Mouse (Mus musculus) midbrain, embryonic 14.5 days (tissue): ENCODE results near the gene Anapc16. TPM values are rescaled to one million over a fixed set of nuclear protein-coding genes. Genes with fewer than 3 reads are reported as not detected.

ENCODE experiments used
- ATAC-seq: fragments of 200-750 bp; cut with Nextera tagmentation; 2 replicates; pipeline ENCODE4 v1.8.0; 2017; ENCODE audit warnings: moderate number of reproducible peaks, moderate library complexity; ENCODE audit not compliant: low FRiP score, low TSS enrichment
- DNase-seq: peaks from one replicate; pipeline ENCODE4 v3.0.0-alpha.2; 2015
- H3K27ac ChIP-seq: fragments of 300-500 bp; sonication (generic); replicated peaks from 2 replicates; pipeline ENCODE4 v1.5.1; 2014; ENCODE audit warnings: mild to moderate bottlenecking, low read depth, low read length, moderate library complexity
- H3K27me3 ChIP-seq: fragments of 300-500 bp; sonication (generic); 2 replicates; pipeline ENCODE4 v1.6.1; 2014; ENCODE audit warnings: low read length, control low read depth, mixed read lengths; ENCODE audit not compliant: control insufficient read depth, insufficient read depth
- H3K36me3 ChIP-seq: fragments of 300-500 bp; sonication (generic); 2 replicates; pipeline ENCODE4 v1.6.1; 2014; ENCODE audit warnings: low read length, control low read depth; ENCODE audit not compliant: control insufficient read depth, insufficient read depth
- H3K4me1 ChIP-seq: fragments of 300-500 bp; sonication (generic); 2 replicates; pipeline ENCODE4 v1.6.1; 2014; ENCODE audit warnings: mild to moderate bottlenecking, antibody characterized with exemption, low read length, control low read depth; ENCODE audit not compliant: control insufficient read depth, insufficient read depth
- H3K4me2 ChIP-seq: fragments of 300-500 bp; sonication (generic); 2 replicates; pipeline ENCODE4 v1.6.1; 2014; ENCODE audit warnings: mild to moderate bottlenecking, low read length, moderate library complexity
- H3K4me3 ChIP-seq: fragments of 300-500 bp; sonication (generic); replicated peaks from 2 replicates; pipeline ENCODE4 v1.5.1; 2014; ENCODE audit warnings: low read depth, low read length
- H3K9ac ChIP-seq: fragments of 300-500 bp; sonication (generic); replicated peaks from 2 replicates; pipeline ENCODE4 v1.6.1; 2014; ENCODE audit warnings: mild to moderate bottlenecking, low read length, moderate library complexity
- H3K9me3 ChIP-seq: fragments of 300-500 bp; sonication (generic); 2 replicates; pipeline ENCODE4 v1.6.1; 2016; ENCODE audit warnings: low read length, control low read depth, mixed read lengths; ENCODE audit not compliant: control insufficient read depth
- WGBS: fragments of 180-500 bp; shearing (Covaris S2); extraction: QIAGEN DNeasy Blood & Tissue Kit; methylation state at CpG from one replicate; pipeline ENCODE4 v1.1.7; 2014; 5-methylcytosine and 5-hydroxymethylcytosine counted together
- polyA plus RNA-seq: library from polyadenylated mRNA; unstranded; fragments of >200 nt; fragmentation: Nextera tagmentation; extraction: Ambion mirVana; gene quantifications from 2 replicates; pipeline ENCODE4 v1.2.1, GENCODE M21; 2014

Anapc16 gene
- polyA plus RNA-seq, 1 experiment from 2014 or later = 105 TPM

DNA sequence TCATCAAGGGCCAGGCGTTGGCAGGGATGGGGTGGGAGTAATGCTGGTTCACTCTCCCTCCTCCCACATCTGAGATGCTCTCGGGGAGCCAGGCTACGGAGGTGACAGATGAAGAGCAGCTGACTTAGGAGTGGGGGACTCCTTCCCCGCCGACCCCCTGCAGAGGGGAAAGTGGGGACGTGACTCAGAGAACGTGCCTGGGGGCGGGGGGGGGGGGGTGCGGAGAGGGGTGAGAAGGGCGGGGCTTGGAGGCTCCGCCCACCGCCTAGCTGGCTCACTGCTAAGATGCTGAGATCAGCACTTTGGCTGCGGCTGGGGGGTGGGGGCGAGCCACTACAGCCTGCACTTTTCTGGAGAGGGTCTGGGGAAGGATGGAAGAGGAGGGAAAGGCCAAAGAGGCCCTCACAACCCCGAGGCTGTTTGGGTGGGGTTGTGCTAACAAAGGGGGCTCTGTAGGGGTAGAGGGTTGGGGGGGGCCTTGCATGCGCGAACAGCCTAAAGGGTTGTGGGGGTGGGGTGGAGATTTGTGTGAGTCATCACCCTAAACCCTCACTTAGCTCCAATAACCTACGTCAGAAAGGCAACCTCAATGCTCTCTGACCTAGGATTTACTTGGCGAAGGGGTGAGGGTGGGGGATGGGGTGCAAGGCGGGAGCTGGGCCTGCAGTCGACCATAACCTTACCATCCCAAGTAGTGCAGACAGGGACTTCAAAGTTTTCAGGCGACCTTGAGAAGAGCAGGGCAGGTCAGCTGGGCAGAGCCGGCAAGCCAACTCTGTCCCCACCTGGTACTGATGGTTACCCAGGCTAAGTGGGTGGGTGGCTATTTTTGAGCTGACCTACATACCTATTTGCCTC, 38.2 kb downstream of the Anapc16 start:
- Histone ChIP-seq H3K9ac (no peak overlapping the region; the same call in 1 of the 2 replicates), H3K27ac (peak overlapping the region; percentile 49; the same call in 1 of the 2 replicates), H3K4me2 (peak overlapping the region; percentile 47), H3K4me1 (peaks cover 9% of the 10 kb centered on the region), H3K4me3 (0 out of 2 replicates have a peak overlapping the region, but pooled peaks have one; percentile 8), H3K27me3 (no peaks in the 10 kb centered on the region), H3K36me3 (no peaks in the 10 kb centered on the region), H3K9me3 (no peaks in the 10 kb centered on the region)
- WGBS = 5% methylated on average over 19 of the region's 23 CpGs
- peak; percentile 73 for ATAC-seq
- peak; percentile 72 for DNase-seq

DNA sequence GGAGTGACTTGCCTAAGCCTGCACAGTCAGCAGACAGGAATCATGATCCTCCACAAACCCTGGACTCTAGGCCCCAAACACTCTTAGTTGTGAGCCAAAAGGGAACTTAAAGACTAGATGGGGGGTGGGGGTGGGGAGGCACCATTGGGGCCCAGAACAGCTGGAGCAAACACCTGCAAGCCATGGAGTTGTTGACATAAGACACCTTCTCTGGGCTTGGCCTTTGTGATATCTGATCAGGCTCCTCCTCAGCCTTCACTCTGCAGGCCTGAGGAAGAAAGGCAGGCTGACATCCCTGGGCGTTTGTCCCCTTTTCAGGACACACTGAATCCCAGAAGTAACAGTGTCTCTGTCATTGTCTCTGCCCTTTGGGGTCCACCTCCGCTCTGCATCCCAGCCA, 39.3 kb downstream of the Anapc16 start:
- Histone ChIP-seq H3K27me3 (no peaks in the 10 kb centered on the region), H3K27ac (0 out of 2 replicates have a peak overlapping the region, but pooled peaks have one; percentile 32), H3K4me2 (no peak overlapping the region), H3K9me3 (no peaks in the 10 kb centered on the region), H3K36me3 (no peaks in the 10 kb centered on the region), H3K9ac (no peak overlapping the region), H3K4me3 (no peak overlapping the region), H3K4me1 (peaks cover 15% of the 10 kb centered on the region)
- WGBS = 64% methylated on average over 2 of the region's 2 CpGs
- no peak for DNase-seq
- ATAC-seq = no peak

DNA sequence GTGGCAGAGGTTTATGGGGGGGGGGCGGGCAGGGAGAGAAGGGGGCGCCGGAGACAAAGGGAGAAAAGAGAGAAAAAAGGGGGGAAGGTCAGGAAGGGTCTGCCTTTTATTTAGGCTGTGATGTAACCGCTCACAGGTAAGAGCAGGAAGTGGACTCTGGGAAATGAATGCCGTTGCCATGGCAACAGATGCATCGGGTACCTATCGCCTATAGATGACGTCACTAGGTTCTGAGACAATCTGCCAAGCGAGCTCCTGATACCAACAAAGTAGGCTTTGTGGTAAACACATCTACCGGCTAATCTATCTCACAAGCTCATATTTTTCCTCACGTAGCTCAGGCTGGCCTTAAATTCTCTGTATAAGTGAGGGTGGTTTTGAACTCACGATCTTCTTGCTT, 43.4 kb downstream of the Anapc16 start:
- 80% methylated on average over 12 of the region's 12 CpGs for WGBS
- Histone ChIP-seq H3K4me3 (no peak overlapping the region), H3K9ac (no peak overlapping the region), H3K4me1 (peaks cover 25% of the 10 kb centered on the region), H3K27me3 (no peaks in the 10 kb centered on the region), H3K27ac (no peak overlapping the region), H3K36me3 (no peaks in the 10 kb centered on the region), H3K9me3 (no peaks in the 10 kb centered on the region), H3K4me2 (no peak overlapping the region)
- ATAC-seq = no peak
- DNase-seq = peak; percentile 68

DNA sequence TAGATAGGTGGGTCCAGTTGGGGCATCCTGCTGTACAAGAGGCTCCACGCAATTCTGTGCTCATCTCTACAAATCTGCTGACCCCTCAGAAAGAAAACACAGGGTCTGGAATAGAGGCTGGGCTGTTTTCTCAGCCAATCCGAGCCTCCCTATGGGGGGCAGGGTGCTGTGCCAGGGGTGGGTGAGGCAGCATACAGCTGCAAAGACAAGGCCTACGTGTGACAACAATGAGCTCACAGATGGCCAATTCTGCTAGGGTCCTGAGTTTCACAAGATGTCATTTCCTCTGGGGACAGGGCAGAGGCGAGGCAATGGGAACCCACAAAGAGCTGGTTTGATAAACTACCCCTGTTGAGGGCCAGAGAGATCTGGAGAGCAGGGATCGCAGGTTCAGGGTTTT, 44.5 kb downstream of the Anapc16 start:
- 23% methylated on average over 5 of the region's 5 CpGs for WGBS
- DNase-seq (peak; percentile 67), ATAC-seq (peak; percentile 53)
- peak overlapping the region; percentile 53 for H3K4me2 ChIP-seq
- H3K9me3 ChIP-seq = no peaks in the 10 kb centered on the region
- H3K27ac ChIP-seq = peak overlapping the region; percentile 73
- no peaks in the 10 kb centered on the region for H3K36me3 ChIP-seq
- peak overlapping the region; percentile 44; the same call in 1 of the 2 replicates for H3K9ac ChIP-seq
- no peaks in the 10 kb centered on the region for H3K27me3 ChIP-seq
- no peak overlapping the region for H3K4me3 ChIP-seq
- H3K4me1 ChIP-seq = peaks cover 26% of the 10 kb centered on the region

DNA sequence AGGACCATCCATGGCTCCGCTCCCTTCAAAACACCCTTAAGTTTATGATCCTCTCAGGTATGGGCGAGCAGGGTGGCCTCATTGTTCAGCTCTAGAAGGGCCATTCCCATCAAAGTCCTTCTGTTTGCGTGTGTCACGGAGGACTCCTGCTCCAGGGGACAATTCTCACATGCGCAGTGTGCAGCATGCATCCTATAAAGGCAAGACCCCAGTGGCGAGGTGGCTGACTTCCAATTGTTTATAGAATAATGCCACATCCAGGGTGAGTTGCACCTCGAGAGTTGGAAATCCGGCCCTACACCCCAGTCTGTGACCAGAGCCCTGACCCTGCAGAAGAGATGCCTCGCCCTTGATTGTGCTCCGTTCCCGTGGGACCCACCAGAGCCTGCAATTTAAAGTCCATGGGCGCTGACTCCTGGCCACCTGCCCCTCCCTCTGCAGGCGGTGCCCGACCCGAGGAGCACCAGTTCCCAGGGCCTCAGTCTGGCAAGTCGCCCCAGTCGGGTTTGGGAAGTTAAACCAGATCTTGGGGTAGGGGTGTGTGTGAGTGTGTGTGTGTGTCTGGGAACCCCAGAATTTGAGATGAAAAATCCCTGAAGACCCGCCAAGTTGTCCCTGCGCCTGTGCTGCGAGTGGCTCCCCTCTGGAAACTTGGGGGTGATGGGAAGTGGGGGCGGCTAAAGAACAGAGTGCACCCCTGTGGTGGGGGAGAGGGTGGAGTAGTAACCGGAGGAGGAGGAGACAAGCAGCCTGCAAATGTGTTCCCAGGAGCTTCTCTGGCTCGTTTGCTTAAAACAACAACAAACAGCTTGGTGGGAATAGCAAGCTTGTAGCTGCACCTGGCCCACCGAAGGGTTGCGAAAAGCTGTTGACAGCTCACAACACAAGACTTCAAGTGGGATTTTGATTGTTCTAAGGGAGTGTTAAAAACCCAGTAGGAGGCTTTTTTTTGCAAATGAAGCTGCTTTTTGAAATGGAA, 45.5 kb downstream of the Anapc16 start:
- peak overlapping the region; percentile 23 for H3K4me3 ChIP-seq
- peak overlapping the region; percentile 53 for H3K4me2 ChIP-seq
- WGBS = 10% methylated on average over 25 of the region's 25 CpGs
- H3K27ac ChIP-seq = peak overlapping the region; percentile 73
- H3K27me3 ChIP-seq = no peaks in the 10 kb centered on the region
- peaks cover 31% of the 10 kb centered on the region for H3K4me1 ChIP-seq
- no peaks in the 10 kb centered on the region for H3K9me3 ChIP-seq
- DNase-seq = peak; percentile 67
- H3K36me3 ChIP-seq = no peaks in the 10 kb centered on the region
- H3K9ac ChIP-seq = peak overlapping the region; percentile 44
- peak; percentile 22 for ATAC-seq

DNA sequence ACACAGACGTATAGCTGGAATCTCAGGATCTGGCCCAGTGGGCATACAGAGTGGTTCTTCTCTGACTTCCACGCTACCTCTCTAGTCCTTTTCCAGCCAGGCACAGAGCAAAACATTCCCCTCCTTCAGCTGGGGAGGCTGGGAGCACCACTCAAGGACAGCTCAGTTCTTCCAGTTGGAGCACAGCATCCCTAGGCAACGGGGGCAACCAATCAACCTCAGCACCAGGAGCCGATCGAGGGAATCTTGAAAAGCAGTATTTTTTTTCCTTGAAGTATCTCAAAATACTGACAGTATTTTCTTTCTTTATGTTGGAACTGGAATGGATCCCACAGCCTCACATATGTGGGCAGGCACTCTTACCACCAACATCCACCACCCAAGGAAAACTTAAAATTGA, 46.3 kb downstream of the Anapc16 start:
- peaks cover 31% of the 10 kb centered on the region for H3K4me1 ChIP-seq
- H3K4me3 ChIP-seq = no peak overlapping the region
- no peaks in the 10 kb centered on the region for H3K36me3 ChIP-seq
- ATAC-seq (no peak), DNase-seq (no peak)
- WGBS = 54% methylated on average over 5 of the region's 5 CpGs
- no peak overlapping the region; the same call in 1 of the 2 replicates for H3K4me2 ChIP-seq
- H3K27ac ChIP-seq = peak overlapping the region; percentile 73
- no peaks in the 10 kb centered on the region for H3K9me3 ChIP-seq
- H3K27me3 ChIP-seq = no peaks in the 10 kb centered on the region
- H3K9ac ChIP-seq = no peak overlapping the region

DNA sequence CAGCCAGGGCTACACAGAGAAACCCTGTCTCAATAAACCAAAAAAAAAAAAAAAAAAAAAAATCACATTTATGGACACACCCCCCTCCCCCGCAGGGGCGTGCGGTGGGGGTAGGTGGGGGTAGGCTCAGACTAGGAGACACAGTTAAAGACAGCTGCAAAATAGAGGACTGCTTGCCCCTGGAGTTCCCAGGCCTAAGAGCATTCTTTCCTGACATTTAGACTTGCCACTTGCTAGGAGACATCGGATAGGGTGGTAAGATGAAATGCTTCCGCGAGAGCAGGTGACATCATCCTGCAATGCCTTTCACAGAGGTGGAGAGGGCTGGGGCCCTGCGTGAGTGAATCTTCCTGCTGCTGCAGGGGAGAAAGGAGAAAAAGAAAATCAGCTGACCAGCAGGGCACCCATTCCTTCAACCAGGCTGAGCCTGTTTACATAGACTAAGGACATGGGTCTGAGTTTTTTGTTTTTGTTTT, 49.3 kb downstream of the Anapc16 start:
- H3K27me3 ChIP-seq = no peaks in the 10 kb centered on the region
- 26% methylated on average over 7 of the region's 7 CpGs for WGBS
- H3K4me2 ChIP-seq = no peak overlapping the region
- H3K9ac ChIP-seq = no peak overlapping the region
- no peaks in the 10 kb centered on the region for H3K9me3 ChIP-seq
- H3K36me3 ChIP-seq = no peaks in the 10 kb centered on the region
- DNase-seq (no peak), ATAC-seq (no peak)
- H3K27ac ChIP-seq = no peak overlapping the region
- H3K4me1 ChIP-seq = peaks cover 41% of the 10 kb centered on the region
- no peak overlapping the region for H3K4me3 ChIP-seq

DNA sequence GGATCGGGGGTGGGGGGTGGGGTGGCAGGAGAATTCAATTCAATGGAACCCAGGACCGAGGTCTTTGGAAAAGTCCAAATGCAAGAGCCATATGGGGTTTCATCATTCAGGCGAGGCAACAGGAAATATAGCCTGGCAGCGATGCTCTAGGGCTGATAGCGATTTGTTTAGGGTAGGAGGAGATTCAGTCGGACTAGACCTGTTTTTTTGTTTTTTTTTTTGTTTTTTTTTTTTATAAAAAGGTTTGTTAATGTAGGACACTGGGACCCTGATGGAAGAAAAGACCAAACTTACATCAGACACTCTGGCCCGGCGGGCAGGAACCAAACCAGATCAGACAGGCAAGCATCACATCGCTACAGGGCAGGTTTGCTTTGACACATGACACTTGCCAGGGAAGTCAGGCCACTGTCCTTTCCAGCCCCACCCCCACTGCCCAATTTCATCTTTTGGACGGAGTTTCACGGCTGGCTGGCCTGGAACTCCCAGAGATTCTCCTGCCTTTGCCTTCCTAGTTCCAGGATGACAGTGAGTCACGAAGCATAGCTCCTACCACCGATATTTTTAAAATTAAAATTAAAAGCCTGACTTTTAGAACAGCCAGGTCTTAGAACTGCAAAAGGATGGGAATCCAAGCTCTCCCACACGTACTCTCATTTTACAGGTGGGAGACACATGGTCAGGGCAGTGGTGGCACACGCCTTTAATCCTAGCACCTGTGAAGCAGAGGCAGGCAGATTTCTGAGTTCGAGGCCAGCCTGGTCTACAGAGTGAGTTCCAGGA, 50.0 kb downstream of the Anapc16 start:
- Histone ChIP-seq H3K9ac (peak overlapping the region; percentile 71), H3K4me2 (peak overlapping the region; percentile 90), H3K9me3 (no peaks in the 10 kb centered on the region), H3K27me3 (no peaks in the 10 kb centered on the region), H3K4me3 (peak overlapping the region; percentile 94), H3K36me3 (no peaks in the 10 kb centered on the region), H3K27ac (peak overlapping the region; percentile 92), H3K4me1 (peaks cover 35% of the 10 kb centered on the region)
- ATAC-seq = no peak
- peak; percentile 52 for DNase-seq
- WGBS = 22% methylated on average over 16 of the region's 16 CpGs
